Mouse (Mus musculus): ENCODE results near the gene Opcml.

- TF ChIP-seq CTCF (IDR thresholded peaks at IDR 0.05; ENCODE audit: extremely low read depth, insufficient read depth, insufficient read length, insufficient replicate concordance): no peak
- no peak for TF ChIP-seq POLR2A (IDR thresholded peaks at IDR 0.05; ENCODE audit: low read depth, low read length)
Measured at GRCm38 (mm10) chr9:28572136-28572774, 781.7 kb downstream of the Opcml start.

All from spleen, adult 2 months (tissue).